In genomic region chr1:23959415-23959732, GRCm38 (mm10) we compare ENCODE assay signal across 8 mouse cellular contexts. TPM values are rescaled to one million over a fixed set of nuclear protein-coding genes. Genes with fewer than 3 reads are reported as not detected.
DNase-seq lines count a peak whose midpoint lies in the region; ATAC-seq lines count a peak whose summit lies in the region.

No protein-coding gene starts in this region.

- H3K27ac ChIP-seq in heart, embryonic 13.5 days (replicated peaks): no peak overlapping the region
- no peak overlapping the region for H3K27ac ChIP-seq in embryonic facial prominence, embryonic 11.5 days (replicated peaks; ENCODE audit: low read depth, low read length)
- H3K27ac ChIP-seq in intestine, embryonic 15.5 days: no peak overlapping the region

- H3K4me3 ChIP-seq in heart, embryonic 13.5 days: peak overlapping the region; percentile 36
- peak overlapping the region; percentile 9; the same call in 1 of the 2 replicates for H3K4me3 ChIP-seq in embryonic facial prominence, embryonic 11.5 days (ENCODE audit: low read depth, low read length)
- H3K4me3 ChIP-seq in intestine, embryonic 15.5 days (replicated peaks): peak overlapping the region; percentile 22

- WGBS in heart, embryonic 13.5 days: 18% methylated on average over 6 of the region's 6 CpGs
- 8% methylated on average over 6 of the region's 6 CpGs for WGBS in embryonic facial prominence, embryonic 11.5 days
- 21% methylated on average over 6 of the region's 6 CpGs for WGBS in intestine, embryonic 15.5 days

- H3K36me3 ChIP-seq in heart, embryonic 13.5 days: no peaks in the 10 kb centered on the region
- no peaks in the 10 kb centered on the region for H3K36me3 ChIP-seq in embryonic facial prominence, embryonic 11.5 days (replicated peaks; ENCODE audit: control insufficient read depth, insufficient read depth, low read depth, low read length)
- H3K36me3 ChIP-seq in intestine, embryonic 15.5 days: no peaks in the 10 kb centered on the region

- H3K4me2 ChIP-seq in heart, embryonic 13.5 days: peak overlapping the region; percentile 63
- peak overlapping the region; percentile 30 for H3K4me2 ChIP-seq in embryonic facial prominence, embryonic 11.5 days (ENCODE audit: low read depth, low read length)
- H3K4me2 ChIP-seq in intestine, embryonic 15.5 days (replicated peaks): peak overlapping the region; percentile 45

- no peak overlapping the region for H3K9ac ChIP-seq in heart, embryonic 13.5 days
- H3K9ac ChIP-seq in embryonic facial prominence, embryonic 11.5 days (replicated peaks; ENCODE audit: low read length): 0 out of 2 replicates have a peak overlapping the region, but pooled peaks have one; percentile 37
- no peak overlapping the region for H3K9ac ChIP-seq in intestine, embryonic 15.5 days

- no peak for ATAC-seq in heart, embryonic 13.5 days (ENCODE audit: extremely low read depth, insufficient number of reproducible peaks, low FRiP score, low TSS enrichment)
- peak; percentile 59 for ATAC-seq in embryonic facial prominence, embryonic 11.5 days (replicated peaks; ENCODE audit: insufficient number of reproducible peaks, low FRiP score, low TSS enrichment, low read depth)
- peak; percentile 49; the same call in 1 of the 2 replicates for ATAC-seq in intestine, embryonic 15.5 days

- no peak for DNase-seq in heart, adult 11 months
- DNase-seq in embryonic facial prominence, embryonic 11.5 days (ENCODE audit: low spot score): no peak
- DNase-seq in neural tube, embryonic 10.5 days (ENCODE audit: extremely low spot score, low spot score): peak; percentile 20
- no peak for DNase-seq in right cerebral cortex, postnatal 14 days
- DNase-seq in cerebellum, adult 8-10 months: no peak
- no peak for DNase-seq in kidney, postnatal 14 days

- no peaks in the 10 kb centered on the region for H3K9me3 ChIP-seq in heart, embryonic 13.5 days
- no peaks in the 10 kb centered on the region for H3K9me3 ChIP-seq in embryonic facial prominence, embryonic 11.5 days (replicated peaks; ENCODE audit: control insufficient read depth, low read length)
- H3K9me3 ChIP-seq in intestine, embryonic 15.5 days: no peaks in the 10 kb centered on the region

- no peaks in the 10 kb centered on the region for H3K27me3 ChIP-seq in heart, embryonic 13.5 days (replicated peaks)
- H3K27me3 ChIP-seq in embryonic facial prominence, embryonic 11.5 days (ENCODE audit: control insufficient read depth, insufficient read depth, low read length): no peaks in the 10 kb centered on the region
- H3K27me3 ChIP-seq in intestine, embryonic 15.5 days (replicated peaks): no peaks in the 10 kb centered on the region

- H3K4me1 ChIP-seq in heart, embryonic 13.5 days: peaks cover under 1% of the 10 kb centered on the region; the same call in 1 of the 2 replicates
- no peaks in the 10 kb centered on the region for H3K4me1 ChIP-seq in embryonic facial prominence, embryonic 11.5 days (ENCODE audit: control insufficient read depth, insufficient read depth, low read length)
- no peaks in the 10 kb centered on the region for H3K4me1 ChIP-seq in intestine, embryonic 15.5 days (replicated peaks)

RNA-seq across cellular contexts. Expression of gene Smap1, which starts 37.3 kb away (rescaled TPM):
- polyA plus RNA-seq in heart, embryonic 13.5 days (2015; fragmentation: Nextera tagmentation; extraction: Ambion mirVana): 30.1 and 35.3 TPM in 2 replicates
- polyA plus RNA-seq in embryonic facial prominence, embryonic 11.5 days (2014; fragmentation: Nextera tagmentation; extraction: Ambion mirVana): 46.3 and 46.6 TPM in 2 replicates
- 41.8 and 43.1 TPM in 2 replicates for polyA plus RNA-seq in intestine, embryonic 15.5 days (2015; fragmentation: Nextera tagmentation; extraction: Ambion mirVana)

RNA-seq across cellular contexts. Expression of gene Sdhaf4, which starts 46.1 kb away (rescaled TPM):
- polyA plus RNA-seq in heart, embryonic 13.5 days (2015; fragmentation: Nextera tagmentation; extraction: Ambion mirVana): 68.6 and 73.2 TPM in 2 replicates
- polyA plus RNA-seq in embryonic facial prominence, embryonic 11.5 days (2014; fragmentation: Nextera tagmentation; extraction: Ambion mirVana): 102 and 106 TPM in 2 replicates
- polyA plus RNA-seq in intestine, embryonic 15.5 days (2015; fragmentation: Nextera tagmentation; extraction: Ambion mirVana): 62.1 and 75.7 TPM in 2 replicates
